Mouse (Mus musculus) spleen, embryonic (tissue): ENCODE results near the gene Slc39a1.
"Not testable (repeated sequence)": the region's sequence is repeated elsewhere in the genome, so short reads cannot be mapped to it uniquely, and the experiment has no call there.

Experiments
- CTCF ChIA-PET: fragments of 350-600 bp; sonication (Branson Sonifier 250); formaldehyde crosslinking; loops from one replicate; lab custom pipeline; 2022; lab: Charles Lee

The Slc39a1 gene

DNA sequence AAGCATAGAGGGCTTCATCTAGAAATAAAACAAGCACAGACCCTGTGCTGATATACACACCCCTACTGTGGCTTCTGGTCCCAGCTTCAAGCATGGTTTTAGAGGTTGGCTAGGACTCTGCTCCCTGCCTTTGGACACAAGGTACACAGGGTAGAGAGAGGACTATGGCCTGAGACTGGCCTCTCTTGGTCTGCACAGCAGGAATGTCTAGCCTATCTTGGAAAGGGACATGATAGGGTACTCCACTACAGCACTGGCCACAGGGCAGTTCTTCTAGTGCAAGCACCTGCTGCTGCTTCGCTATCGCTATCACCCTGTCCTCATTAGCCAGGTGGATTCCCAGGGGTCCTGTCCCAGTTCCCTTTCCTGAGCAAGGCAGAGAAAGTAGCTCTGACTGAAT is 6.7 kb upstream of the Slc39a1 start:
- CTCF ChIA-PET = interaction anchor here (0.5 kb wide), 1 partner anchor 15 kb away, joined by 4 read pairs; no protein-coding TSS in a partner anchor

DNA sequence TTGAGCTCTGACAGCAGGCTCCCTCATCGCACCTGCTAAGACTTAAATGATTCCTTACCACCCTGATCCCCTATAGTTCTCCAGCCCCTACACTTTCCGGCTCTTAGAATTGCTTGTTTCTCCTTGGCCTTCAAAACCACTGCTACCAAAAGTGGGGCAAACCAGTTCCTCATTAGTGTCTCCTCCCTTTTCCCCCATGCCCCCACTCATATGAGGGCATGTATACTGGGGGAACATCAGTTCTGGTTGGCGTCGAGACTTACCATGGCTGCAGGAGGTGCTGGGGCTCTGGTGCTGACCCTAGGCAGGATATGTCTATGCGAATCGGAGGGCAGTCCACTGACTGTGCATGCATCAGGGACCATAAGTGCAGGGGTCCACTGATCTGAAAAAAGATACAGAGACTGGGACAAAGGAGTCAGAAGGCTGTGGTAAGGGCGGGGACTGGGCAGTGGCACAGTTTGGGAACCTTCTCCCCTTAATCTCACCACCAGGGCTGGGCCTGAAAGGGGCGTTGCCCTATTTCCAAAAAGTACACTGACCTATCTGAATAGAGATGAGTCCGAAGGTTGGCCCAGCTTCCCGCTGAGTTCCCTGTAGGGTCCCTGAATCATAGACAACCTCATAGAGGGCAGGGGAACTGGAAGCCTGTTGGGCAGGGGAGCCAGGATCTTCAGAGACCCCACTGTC is 6.2 kb upstream of the Slc39a1 start:
- CTCF ChIA-PET = no interaction called here

DNA sequence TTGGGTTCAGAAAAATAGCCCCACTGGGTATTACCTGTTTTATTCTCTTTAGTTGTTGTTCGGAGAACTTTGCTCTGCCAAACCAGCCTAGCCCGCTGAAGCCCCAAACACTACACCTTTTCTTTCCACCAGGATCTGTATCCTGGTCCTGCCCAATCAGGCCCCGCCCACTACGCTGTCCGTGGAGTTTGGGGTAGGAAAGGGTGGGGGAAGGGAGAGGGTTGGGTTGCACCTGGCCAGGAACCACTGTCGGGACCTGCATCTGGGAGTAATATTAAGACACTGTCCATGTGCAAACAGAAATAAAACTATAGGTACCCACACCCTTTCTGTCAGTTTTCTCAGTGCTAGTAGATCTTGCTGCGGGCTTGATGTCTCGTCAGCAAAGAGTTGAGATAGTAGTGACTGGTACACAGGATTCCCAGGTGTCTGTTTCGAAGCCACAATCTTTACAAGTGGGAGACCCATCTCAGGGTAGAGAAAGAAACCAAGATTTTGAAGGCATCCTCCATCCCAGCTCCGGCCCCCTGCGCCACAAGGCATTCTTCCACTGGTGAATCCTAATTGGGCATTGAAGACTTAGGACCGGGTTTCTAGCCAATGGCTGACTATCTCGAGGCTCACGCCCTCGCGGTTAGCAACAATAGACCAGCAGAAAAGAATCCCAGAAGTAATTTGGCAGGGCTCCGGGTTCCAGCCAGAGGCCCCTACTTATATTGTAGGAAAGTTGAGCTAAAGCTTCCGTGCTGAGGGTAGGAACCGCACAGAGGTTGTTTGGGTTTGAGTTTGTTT is 4.8 kb upstream of the Slc39a1 start, which contains the start of gene Creb3l4:
Gene Creb3l4 (minus strand): TSS at position 529 of the 792 bp plus-strand sequence.
- CTCF ChIA-PET = no interaction called here

DNA sequence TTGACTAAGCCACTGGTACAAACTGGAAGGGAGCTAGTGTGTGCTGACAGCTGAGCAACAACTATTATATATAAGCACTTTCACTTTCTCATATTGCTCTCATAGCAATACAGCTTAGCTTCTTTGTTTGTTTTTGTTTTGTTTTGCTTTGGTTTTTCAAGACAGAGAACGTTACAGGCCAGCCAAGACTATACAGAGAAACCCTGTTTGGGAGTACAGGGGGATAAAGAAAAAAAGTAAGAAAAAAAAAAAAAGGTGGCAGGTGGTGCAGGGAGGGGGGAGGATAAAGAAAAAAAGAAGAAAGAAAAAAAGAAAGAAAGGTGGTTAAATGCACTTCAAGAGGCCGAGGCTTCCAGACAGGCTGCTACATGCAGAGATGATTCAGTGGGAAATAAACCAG is 2.6 kb upstream of the Slc39a1 start:
- CTCF ChIA-PET = interaction anchor here (1.1 kb wide), 1 partner anchor 24 kb away, joined by 5 read pairs; no protein-coding TSS in a partner anchor

DNA sequence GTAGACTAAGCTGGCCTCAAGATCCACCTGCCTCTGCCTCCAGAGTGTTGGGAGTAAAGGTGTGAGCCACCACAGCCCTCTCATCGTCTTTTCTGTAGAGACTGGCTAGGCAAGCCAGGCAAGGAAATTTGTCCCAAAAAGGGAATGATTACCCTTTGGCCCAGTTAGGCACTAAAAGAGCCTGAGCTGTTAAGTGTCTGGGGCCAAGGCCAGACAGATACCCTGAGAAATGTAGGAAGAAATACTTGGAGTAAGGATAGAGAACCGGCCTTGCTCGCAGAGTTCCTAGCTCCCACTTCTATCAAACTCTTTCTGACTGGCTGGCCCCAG is 377 bp upstream of the Slc39a1 start:
- CTCF ChIA-PET = interaction anchor here (0.7 kb wide), 1 partner anchor 189 kb away, joined by 3 read pairs; no protein-coding TSS in a partner anchor

DNA sequence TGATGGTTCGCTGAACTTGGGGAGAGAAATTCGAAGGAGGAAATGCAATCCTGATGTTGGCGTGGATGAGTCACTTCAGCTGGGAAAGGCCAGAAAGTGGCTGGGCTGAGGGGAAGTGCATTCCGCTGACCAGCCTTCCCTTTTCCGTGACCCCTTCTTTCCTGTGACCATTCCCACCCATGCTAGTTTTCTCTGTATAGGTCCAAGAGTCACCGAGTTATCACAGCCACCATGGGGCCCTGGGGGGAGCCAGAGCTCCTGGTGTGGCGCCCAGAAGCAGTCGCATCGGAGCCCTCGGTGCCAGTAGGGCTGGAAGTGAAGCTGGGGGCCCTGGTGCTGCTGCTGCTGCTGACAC is 751 bp downstream of the Slc39a1 start:
- CTCF ChIA-PET = no interaction called here

DNA sequence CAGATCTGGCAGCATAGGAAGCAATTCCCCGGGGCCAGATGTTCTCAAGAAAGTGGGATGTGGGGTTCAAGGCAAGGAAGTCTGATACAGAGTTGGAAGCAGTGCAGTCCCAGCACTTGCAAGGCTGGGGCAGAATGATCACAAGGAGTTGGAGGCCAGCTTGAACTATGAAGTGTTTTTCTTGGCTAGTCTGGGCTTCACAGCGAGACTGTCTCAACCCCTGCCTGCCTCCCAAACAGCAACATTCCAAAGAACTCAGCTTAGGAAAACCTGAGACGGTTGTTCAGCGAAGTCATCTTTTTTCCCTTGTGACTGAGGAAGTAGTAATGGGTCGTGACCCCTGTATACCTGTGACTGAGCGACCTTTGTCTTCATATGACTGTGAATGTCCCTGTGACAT is 2.8 kb downstream of the Slc39a1 start:
- CTCF ChIA-PET = interaction anchor here (0.6 kb wide), 1 partner anchor 14 kb away, joined by 4 read pairs; no protein-coding TSS in a partner anchor

DNA sequence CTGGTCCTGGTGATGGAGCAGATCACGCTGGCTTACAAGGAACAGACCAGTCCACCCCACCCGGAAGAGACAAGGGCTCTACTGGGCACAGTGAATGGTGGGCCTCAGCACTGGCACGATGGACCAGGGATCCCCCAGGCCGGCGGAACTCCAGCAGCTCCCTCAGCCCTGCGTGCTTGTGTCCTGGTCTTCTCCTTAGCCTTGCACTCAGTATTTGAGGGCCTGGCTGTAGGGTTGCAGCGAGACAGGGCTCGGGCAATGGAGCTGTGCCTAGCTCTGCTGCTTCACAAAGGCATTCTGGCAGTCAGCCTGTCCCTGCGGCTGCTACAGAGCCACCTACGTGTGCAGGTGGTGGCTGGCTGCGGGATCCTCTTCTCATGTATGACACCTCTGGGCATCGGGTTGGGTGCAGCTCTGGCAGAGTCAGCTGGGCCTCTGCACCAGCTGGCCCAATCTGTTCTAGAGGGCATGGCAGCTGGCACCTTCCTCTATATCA is 3.8 kb downstream of the Slc39a1 start:
- CTCF ChIA-PET = not testable (repeated sequence)

DNA sequence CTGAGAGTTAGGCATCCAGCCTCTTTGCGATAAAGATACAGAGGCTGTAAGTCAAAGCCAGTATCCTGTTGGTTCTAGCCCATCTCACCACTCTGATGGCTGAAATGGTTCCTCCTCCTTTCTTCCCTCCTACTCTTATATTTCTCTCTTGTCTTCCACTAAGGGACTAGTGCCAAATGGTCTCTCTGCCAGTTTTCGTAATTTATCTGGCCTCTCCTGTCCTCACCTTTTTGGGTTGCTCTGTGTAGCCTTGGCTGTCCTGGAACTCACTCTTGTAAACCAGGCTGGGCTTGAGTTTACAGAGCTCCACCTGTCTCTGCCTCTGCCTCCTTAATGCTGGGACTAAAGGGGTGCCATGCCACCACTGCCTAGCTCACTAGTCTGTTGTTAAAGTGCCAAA is 4.7 kb downstream of the Slc39a1 start:
- CTCF ChIA-PET = not testable (repeated sequence)

DNA sequence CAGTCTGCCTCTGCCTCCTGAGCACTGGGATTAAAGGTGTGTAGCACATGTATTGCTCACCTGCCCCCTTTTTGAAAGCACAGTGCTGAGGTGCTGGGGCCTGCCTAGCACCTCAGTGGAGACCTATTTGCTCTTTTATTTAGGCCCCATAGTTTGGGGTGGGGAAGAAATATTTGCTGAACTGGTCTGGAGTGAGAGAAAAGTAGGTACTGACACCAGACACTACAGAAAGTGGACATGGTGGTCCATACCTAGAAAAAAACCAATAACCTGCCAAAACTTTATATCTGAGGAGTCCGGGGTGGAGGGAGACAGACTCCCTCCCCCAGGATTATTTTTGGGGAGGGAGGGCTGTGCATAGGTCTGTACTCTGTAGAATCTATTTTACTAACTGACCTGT is 5.2 kb downstream of the Slc39a1 start:
- CTCF ChIA-PET = not testable (repeated sequence)

DNA sequence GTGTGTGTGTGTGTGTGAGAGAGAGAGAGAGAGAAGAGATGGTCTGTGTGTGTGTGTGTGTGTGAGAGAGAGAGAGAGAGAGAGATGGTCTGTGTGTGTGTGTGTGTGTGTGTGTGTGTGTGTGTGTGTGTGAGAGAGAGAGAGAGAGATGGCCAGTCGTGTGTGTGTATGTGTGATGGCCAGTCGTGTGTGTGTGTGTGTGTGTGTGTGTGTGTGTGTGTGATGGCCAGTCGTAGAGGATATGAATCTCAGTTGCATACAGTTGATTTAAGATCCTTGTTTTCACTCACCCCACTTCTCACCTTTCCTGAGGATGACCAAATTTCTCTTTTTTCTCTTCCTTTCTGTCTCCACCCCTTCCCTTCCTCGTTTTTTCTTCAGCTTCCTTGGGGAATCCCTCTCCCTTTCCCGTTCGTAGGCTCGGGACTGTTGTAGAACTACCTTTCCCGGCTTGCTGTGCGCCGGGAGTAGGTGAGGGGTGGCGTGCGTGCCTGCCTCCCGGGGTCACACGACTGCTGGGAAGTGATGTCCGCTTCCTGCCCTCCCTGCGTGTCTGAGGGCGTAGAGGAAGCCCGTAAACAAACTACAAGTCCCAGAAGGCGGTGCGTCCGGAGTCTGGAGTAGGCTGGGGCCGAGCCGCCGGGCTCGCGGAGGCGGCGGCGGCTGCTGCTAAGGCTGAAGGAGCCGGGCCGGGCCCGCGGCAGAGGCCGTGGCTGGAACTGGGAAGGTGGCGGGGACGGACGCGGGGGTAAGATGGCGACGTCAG is 5.9 kb downstream of the Slc39a1 start, which contains the start of gene Crtc2:
Gene Crtc2 (plus strand): TSS at position 511 of the 766 bp plus-strand sequence.
- CTCF ChIA-PET = no interaction called here

DNA sequence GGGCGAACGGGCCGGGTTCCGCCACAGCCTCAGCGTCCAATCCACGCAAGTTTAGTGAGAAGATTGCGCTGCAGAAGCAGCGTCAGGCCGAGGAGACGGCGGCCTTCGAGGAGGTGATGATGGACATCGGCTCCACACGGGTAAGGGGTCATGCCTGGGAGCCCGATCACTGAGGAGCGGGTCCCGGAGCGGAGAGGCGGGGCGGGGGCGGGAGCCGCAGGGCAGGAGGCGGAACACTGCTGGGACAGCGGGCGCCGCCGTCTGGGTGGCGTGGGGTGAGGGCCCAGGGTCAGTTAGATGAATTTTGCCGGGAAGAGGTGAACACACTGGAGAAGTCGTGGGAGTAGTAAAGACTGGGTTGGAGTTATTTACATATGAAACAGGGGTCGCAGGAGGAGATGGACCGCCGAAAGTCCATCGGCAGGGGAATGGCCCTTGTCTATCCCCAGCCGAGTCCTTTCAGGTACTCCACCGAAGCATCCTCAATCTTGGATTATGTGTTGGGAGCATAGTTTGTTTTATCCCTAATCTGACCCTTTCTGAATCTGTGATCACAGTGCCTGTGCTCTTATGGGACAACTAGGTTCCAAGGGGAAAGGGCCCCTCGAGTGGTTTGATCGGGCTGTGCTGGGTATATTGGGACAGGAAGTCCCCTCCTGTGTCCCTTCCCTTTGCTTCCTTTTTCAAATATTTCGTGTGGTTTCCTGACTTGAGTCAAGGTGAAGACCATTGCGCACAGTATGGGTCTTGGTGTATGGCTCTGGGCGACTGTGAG is 6.6 kb downstream of the Slc39a1 start:
- CTCF ChIA-PET = no interaction called here

DNA sequence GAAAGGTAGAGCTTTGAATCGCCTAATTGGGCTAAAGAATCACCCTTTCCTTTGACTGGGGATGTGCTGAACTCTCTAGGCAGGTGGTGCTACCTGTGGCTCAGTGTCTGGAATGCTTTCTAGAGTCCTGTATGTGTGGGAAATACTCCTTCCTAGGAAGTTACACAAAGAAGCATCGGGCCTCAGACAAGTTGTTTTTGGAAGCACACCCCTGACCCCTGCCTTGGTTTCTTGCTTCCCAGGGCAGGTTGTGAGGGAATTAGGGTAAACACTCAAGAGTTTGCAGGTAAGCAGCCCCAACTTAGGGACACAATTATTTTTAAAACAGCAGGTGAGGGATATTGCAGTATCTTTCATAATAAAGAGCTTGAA is 7.2 kb downstream of the Slc39a1 start:
- CTCF ChIA-PET = no interaction called here

DNA sequence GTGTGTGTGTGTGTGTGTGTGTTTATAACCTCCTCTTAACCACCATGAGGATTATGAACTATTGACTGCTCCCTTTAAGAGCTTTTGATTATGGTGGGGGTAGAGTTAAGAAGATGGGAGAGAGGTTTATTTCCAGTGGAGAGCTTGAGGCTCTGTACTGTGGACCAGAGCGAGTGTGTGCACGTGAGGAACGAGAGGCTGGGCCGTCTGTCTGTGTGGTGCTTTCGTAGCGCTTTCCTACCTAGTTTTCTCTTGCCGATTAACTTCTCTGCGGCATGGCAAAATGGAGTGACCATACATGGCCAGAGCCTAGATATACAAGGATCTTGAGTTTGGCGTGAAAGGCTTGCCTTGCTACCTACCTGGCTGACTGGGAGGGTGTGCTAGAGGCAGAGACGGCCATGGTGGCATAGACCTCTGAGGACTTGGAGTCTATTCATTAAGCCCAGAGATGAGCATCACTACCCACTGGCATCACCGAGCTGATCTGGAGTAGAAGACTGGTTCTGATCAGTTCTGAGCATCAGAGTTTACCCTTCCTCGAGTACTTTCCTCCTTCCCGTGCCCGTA is 7.9 kb downstream of the Slc39a1 start:
- CTCF ChIA-PET = interaction anchor here (0.6 kb wide), 3 partner anchors 14 to 24 kb away, joined by 4 to 5 read pairs (median 4); no protein-coding TSS in a partner anchor

DNA sequence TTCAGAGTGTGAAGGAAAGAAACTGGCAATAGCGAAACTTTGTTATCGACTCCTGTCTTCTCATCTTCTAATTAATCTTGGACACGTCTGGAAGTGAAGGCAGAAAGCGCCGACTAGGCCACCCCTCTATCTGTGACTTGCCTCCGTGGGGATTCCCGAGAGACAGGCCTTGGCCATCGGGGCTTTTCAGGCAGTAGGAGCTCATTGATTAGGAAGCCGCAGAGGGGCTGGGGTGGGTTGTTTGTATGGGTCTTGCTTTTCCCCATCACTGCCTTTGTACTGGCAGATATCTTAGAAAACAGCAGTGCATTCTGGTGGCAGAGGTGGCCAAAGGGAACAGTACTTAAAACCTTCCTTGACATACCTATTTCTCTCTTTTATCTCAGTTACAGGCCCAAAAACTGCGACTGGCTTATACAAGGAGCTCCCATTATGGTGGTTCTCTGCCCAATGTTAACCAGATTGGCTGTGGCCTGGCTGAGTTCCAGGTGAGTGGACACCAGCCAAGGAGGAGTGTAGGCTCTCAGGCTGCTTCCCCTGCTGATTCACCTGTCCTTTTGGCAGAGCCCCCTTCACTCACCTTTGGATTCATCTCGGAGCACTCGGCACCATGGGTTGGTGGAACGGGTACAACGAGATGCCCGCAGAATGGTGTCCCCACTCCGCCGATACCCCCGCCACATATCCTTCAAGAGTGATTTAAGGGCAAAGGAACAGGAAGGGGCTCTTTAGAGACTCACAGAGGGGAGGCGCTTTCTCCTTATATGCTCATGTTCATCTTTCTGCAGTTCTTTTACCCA is 9.0 kb downstream of the Slc39a1 start:
- CTCF ChIA-PET = no interaction called here

DNA sequence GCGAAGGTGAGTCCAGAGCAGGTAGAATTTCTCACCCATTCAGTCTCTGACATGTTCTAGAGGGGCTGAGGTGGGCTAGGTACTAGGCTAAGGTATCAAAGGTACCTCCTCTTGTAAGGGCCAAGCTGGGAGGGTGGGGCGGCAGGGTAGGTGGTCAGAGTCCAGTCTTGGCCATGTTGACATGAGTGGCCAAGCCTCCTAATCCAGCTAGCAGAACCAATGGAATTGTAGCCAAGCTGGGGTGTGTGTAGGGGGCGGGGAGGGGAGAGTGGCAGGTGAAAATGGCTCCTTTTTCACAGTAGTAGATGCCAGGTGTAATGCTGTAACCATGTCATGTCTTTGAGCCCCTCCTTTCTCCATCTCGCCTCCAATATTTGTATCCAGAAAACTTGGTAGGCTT is 10.5 kb downstream of the Slc39a1 start:
- CTCF ChIA-PET = interaction anchor here (0.6 kb wide), 1 partner anchor 61 kb away, joined by 3 read pairs; no protein-coding TSS in a partner anchor

DNA sequence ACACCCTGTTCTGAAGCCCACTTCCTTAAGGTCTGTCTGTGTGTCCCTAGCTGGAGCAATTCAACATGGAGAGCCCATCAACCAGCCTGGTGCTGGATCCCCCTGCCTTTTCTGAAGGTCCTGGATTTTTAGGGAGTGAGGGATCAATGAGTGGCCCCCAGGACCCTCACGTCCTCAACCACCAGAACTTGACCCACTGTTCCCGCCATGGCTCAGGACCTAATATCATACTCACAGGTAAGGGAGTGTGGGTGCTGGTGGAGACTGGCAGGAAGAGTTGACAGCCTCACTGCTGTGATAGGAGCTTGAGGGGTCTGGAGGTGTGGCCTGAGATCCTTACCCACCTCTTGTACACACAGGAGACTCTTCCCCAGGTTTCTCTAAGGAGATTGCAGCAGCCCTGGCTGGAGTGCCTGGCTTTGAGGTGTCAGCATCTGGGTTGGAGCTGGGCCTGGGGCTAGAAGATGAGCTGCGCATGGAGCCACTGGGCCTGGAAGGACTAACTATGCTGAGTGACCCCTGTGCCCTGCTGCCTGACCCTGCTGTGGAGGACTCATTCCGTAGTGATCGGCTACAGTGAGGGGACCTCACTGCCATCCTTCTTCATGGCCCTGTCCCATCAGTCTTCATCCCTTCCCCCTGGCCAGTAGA is 15.3 kb downstream of the Slc39a1 start:
- CTCF ChIA-PET = no interaction called here

DNA sequence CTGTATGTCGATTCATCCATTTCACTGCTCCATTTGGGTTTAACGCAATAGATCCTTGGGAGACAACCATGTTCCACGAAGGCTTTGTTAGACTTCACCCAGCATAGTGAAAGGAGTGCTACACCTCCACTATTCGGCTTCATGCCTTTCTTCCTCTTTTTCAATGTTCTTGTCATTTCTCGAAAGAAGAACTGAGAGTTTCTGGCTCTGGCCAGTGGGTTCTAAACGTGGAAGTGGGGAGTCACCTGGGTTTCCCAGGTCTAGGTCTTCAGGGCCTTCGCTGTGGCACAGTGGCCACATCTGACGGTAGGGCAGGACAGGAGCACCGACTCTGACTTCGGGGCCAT is 16.7 kb downstream of the Slc39a1 start:
- CTCF ChIA-PET = no interaction called here
